Mouse (Mus musculus) CH12.LX (cell line): Measurements from ENCODE around the gene Caln1. TPM values are rescaled to one million over a fixed set of nuclear protein-coding genes. Genes with fewer than 3 reads are reported as not detected.

ENCODE experiments used
- DNase-seq: peaks from one replicate; pipeline ENCODE4 v3.0.0-alpha.2; 2013; ENCODE audit errors: extremely low read depth
- H3K27ac ChIP-seq: 2 replicates; pipeline ENCODE4 v1.5.1; 2012; ENCODE audit warnings: low read depth, mild to moderate bottlenecking, control low read depth, moderate library complexity; ENCODE audit not compliant: insufficient read depth
- H3K27me3 ChIP-seq: replicated peaks from 2 replicates; pipeline ENCODE3; 2012; ENCODE audit warnings: inconsistent platforms
- H3K36me3 ChIP-seq, 2 experiments: replicated peaks in 1 of 2; 2 replicates each; pipeline versions ENCODE3 to v1.6.1; 2012; ENCODE audit warnings: inconsistent platforms in 1 of 2, low read length in 1 of 2, mild to moderate bottlenecking in 1 of 2, mixed read lengths in 1 of 2, moderate library complexity in 1 of 2; ENCODE audit not compliant: control insufficient read depth in 1 of 2, insufficient read depth in 1 of 2
- H3K4me1 ChIP-seq, 2 experiments: 2 replicates each; pipeline ENCODE4 v1.6.1; 2012; ENCODE audit warnings: inconsistent platforms in 1 of 2, moderate library complexity in 1 of 2; ENCODE audit not compliant: insufficient read depth in 2 of 2, control insufficient read depth in 1 of 2
- H3K4me2 ChIP-seq: 2 replicates; pipeline ENCODE4 v1.6.1; 2012; ENCODE audit warnings: low read depth, mild to moderate bottlenecking, control low read depth; ENCODE audit not compliant: poor library complexity, insufficient read depth, severe bottlenecking
- H3K4me3 ChIP-seq, 3 experiments: fragments of 150-350 bp in 1 of 3; sonication (generic) in 1 of 3; replicated peaks in 1 of 3; 2 replicates each; pipeline versions ENCODE3 to v1.5.1; 2011 to 2012; ENCODE audit warnings: low read depth in 2 of 3, low read length in 2 of 3, mild to moderate bottlenecking in 2 of 3, moderate library complexity in 2 of 3, control low read depth in 1 of 3, improper control_type of control experiment in 1 of 3, inconsistent platforms in 1 of 3, mixed read lengths in 1 of 3; ENCODE audit not compliant: poor library complexity in 1 of 3
- H3K79me2 ChIP-seq: replicated peaks from 2 replicates; pipeline ENCODE4 v1.6.1; 2012; ENCODE audit warnings: mild to moderate bottlenecking, moderate library complexity; ENCODE audit not compliant: control insufficient read depth, poor library complexity, insufficient read depth, severe bottlenecking; ENCODE audit errors: extremely low read depth
- H3K9ac ChIP-seq: 2 replicates; pipeline ENCODE4 v1.6.1; 2012; ENCODE audit warnings: low read depth, mild to moderate bottlenecking, control low read depth, moderate library complexity; ENCODE audit not compliant: insufficient read depth
- H3K9me3 ChIP-seq: replicated peaks from 2 replicates; pipeline ENCODE3; 2012; ENCODE audit warnings: low read length, inconsistent platforms, mixed read lengths
- CHD1 ChIP-seq: IDR thresholded peaks from 2 replicates; pipeline ENCODE4 v1.6.1; 2012; ENCODE audit warnings: low read depth, low read length, improper control_type of control experiment, inconsistent platforms
- CHD2 ChIP-seq: IDR thresholded peaks from 2 replicates; pipeline ENCODE4 v1.6.1; 2011; ENCODE audit warnings: low read length, improper control_type of control experiment
- ELF1 ChIP-seq: IDR thresholded peaks from 2 replicates; pipeline ENCODE4 v1.6.1; 2014; ENCODE audit warnings: low read depth, mild to moderate bottlenecking, inconsistent platforms, low read length, improper control_type of control experiment
- EP300 ChIP-seq: IDR thresholded peaks from 2 replicates; pipeline ENCODE4 v1.6.1; 2011; ENCODE audit warnings: low read length, improper control_type of control experiment
- ETS1 ChIP-seq: conservative IDR thresholded peaks from 2 replicates; pipeline ENCODE4 v1.6.1; 2012; ENCODE audit warnings: low read depth, mild to moderate bottlenecking, inconsistent platforms, low read length, improper control_type of control experiment, moderate library complexity
- HCFC1 ChIP-seq: IDR thresholded peaks from 2 replicates; pipeline ENCODE4 v1.6.1; 2012; ENCODE audit warnings: low read depth, mild to moderate bottlenecking, inconsistent platforms, low read length, improper control_type of control experiment
- IRF4 ChIP-seq: IDR thresholded peaks from 2 replicates; pipeline ENCODE4 v1.6.1; 2014; ENCODE audit warnings: low read depth, mild to moderate bottlenecking, inconsistent platforms, low read length, improper control_type of control experiment
- JUND ChIP-seq: conservative IDR thresholded peaks from 2 replicates; pipeline ENCODE4 v1.6.1; 2011; ENCODE audit warnings: low read depth, low read length, improper control_type of control experiment
- KAT2A ChIP-seq: IDR thresholded peaks from 2 replicates; pipeline ENCODE4 v1.6.1; 2012; ENCODE audit warnings: low read length, improper control_type of control experiment, inconsistent platforms; ENCODE audit not compliant: insufficient replicate concordance
- MAFK ChIP-seq: IDR thresholded peaks from 2 replicates; pipeline ENCODE4 v1.6.1; 2011; ENCODE audit warnings: low read length, improper control_type of control experiment; ENCODE audit not compliant: insufficient replicate concordance
- MAX ChIP-seq: IDR thresholded peaks from 2 replicates; pipeline ENCODE4 v1.6.1; 2011; ENCODE audit warnings: low read length, improper control_type of control experiment
- MAZ ChIP-seq: IDR thresholded peaks from 2 replicates; pipeline ENCODE4 v1.6.1; 2012; ENCODE audit warnings: low read depth, mild to moderate bottlenecking, inconsistent platforms, low read length, improper control_type of control experiment, moderate library complexity
- MEF2A ChIP-seq: IDR thresholded peaks from 2 replicates; pipeline ENCODE4 v1.6.1; 2014; ENCODE audit warnings: low read depth, mild to moderate bottlenecking, inconsistent platforms, low read length, improper control_type of control experiment, borderline replicate concordance
- MXI1 ChIP-seq: IDR thresholded peaks from 2 replicates; pipeline ENCODE4 v1.6.1; 2011; ENCODE audit warnings: mild to moderate bottlenecking, low read depth, low read length, improper control_type of control experiment
- MYC ChIP-seq: IDR thresholded peaks from 2 replicates; pipeline ENCODE4 v1.6.1; 2011; ENCODE audit warnings: low read depth, mild to moderate bottlenecking, improper control_type of control experiment, low read length
- NELFE ChIP-seq: IDR thresholded peaks from 2 replicates; pipeline ENCODE4 v1.6.1; 2011; ENCODE audit warnings: low read depth, low read length, improper control_type of control experiment
- NRF1 ChIP-seq: IDR thresholded peaks from 2 replicates; pipeline ENCODE4 v1.6.1; 2014; ENCODE audit warnings: low read depth, mild to moderate bottlenecking, inconsistent platforms, low read length, improper control_type of control experiment, moderate library complexity
- PAX5 ChIP-seq: IDR thresholded peaks from 2 replicates; pipeline ENCODE4 v1.6.1; 2012; ENCODE audit warnings: low read length, inconsistent platforms, mixed read lengths
- POLR2A ChIP-seq: IDR thresholded peaks from 2 replicates; pipeline ENCODE4 v1.6.1; 2011; ENCODE audit warnings: low read depth, mild to moderate bottlenecking, improper control_type of control experiment, low read length
- SIN3A ChIP-seq: IDR thresholded peaks from 2 replicates; pipeline ENCODE4 v1.6.1; 2012; ENCODE audit warnings: low read length, improper control_type of control experiment, inconsistent platforms
- SMC3 ChIP-seq: IDR thresholded peaks from 2 replicates; pipeline ENCODE4 v1.6.1; 2011; ENCODE audit warnings: low read depth, low read length, improper control_type of control experiment
- TCF12 ChIP-seq: IDR thresholded peaks from 2 replicates; pipeline ENCODE4 v1.6.1; 2014; ENCODE audit warnings: low read depth, mild to moderate bottlenecking, inconsistent platforms, low read length, improper control_type of control experiment
- UBTF ChIP-seq: IDR thresholded peaks from 2 replicates; pipeline ENCODE4 v1.6.1; 2012; ENCODE audit warnings: low read depth, mild to moderate bottlenecking, inconsistent platforms, low read length, improper control_type of control experiment, moderate library complexity
- USF1 ChIP-seq: IDR thresholded peaks from 2 replicates; pipeline ENCODE4 v1.6.1; 2014; ENCODE audit warnings: low read depth, mild to moderate bottlenecking, inconsistent platforms, low read length, improper control_type of control experiment
- USF2 ChIP-seq: conservative IDR thresholded peaks from 2 replicates; pipeline ENCODE4 v1.6.1; 2011; ENCODE audit warnings: low read depth, low read length, improper control_type of control experiment
- ZC3H11A ChIP-seq: IDR thresholded peaks from 2 replicates; pipeline ENCODE4 v1.6.1; 2012; ENCODE audit warnings: low read depth, mild to moderate bottlenecking, inconsistent platforms, low read length, improper control_type of control experiment
- ZKSCAN1 ChIP-seq: IDR thresholded peaks from 2 replicates; pipeline ENCODE4 v1.6.1; 2012; ENCODE audit warnings: low read depth, inconsistent platforms, low read length, improper control_type of control experiment, borderline replicate concordance
- ZMIZ1 ChIP-seq: IDR thresholded peaks from 2 replicates; pipeline ENCODE4 v1.6.1; 2012; ENCODE audit warnings: low read depth, mild to moderate bottlenecking, inconsistent platforms, low read length, improper control_type of control experiment
- ZNF384 ChIP-seq: IDR thresholded peaks from 2 replicates; pipeline ENCODE4 v1.6.1; 2012; ENCODE audit warnings: low read depth, low read length, improper control_type of control experiment, inconsistent platforms
- dilution Hi-C: fragments of 300-500 bp; cut with MboI; formaldehyde crosslinking; loops from 2 replicates; pipeline ENCODE4 v1.14.3; 2020; ENCODE audit warnings: low sequenced_read_pairs; ENCODE audit not compliant: extremely low pct_unique_long_range_greater_than_20kb, extremely low pct_ligation_motif_present
- in situ Hi-C: fragments of 300-500 bp; cut with MboI; formaldehyde crosslinking; loops from 3 replicates; pipeline ENCODE4 v1.14.3; 2019; ENCODE audit warnings: low sequenced_read_pairs, low pct_ligation_motif_present, low pct_unique_long_range_greater_than_20kb, mixed read lengths
- polyA plus RNA-seq: library from polyadenylated mRNA; unstranded; fragments of >175 nt; gene quantifications from 2 replicates; pipeline ENCODE4 v1.2.1, GENCODE M21; 2012; ENCODE audit warnings: low read depth; ENCODE audit not compliant: insufficient read length
- total RNA-seq, 2 experiments: library from RNA; depleted of rRNA; stranded (reverse); fragments of 300-350 nt in 1 of 2; fragments of >200 nt in 1 of 2; gene quantifications; 2 replicates each; pipeline ENCODE4 v1.2.3; 2012 to 2014

The Caln1 gene
- total and polyA plus RNA-seq, 3 experiments: under 0.01 TPM; not detected in 2

- no peaks in the 10 kb centered on the region for H3K27me3 ChIP-seq
- peaks cover 39% of the 10 kb centered on the region for H3K9me3 ChIP-seq
- no peaks in the 10 kb centered on the region for H3K79me2 ChIP-seq
- no peak overlapping the region for H3K27ac ChIP-seq
- no peak overlapping the region for H3K4me3 ChIP-seq
- H3K36me3 ChIP-seq: no peaks in the 10 kb centered on the region
- TF ChIP-seq PAX5 (no peak), SMC3 (no peak), UBTF (no peak), ELF1 (no peak), NRF1 (no peak), IRF4 (no peak), ZKSCAN1 (no peak), CHD2 (no peak), MEF2A (no peak), NELFE (no peak), ZMIZ1 (no peak), ETS1 (no peak), MXI1 (no peak), EP300 (no peak), HCFC1 (no peak), TCF12 (no peak)
- dilution Hi-C loops (no loop called here), in situ Hi-C loops (no loop called here)
- H3K9ac ChIP-seq: no peak overlapping the region
- DNase-seq: no peak
- H3K4me2 ChIP-seq: no peak overlapping the region
- H3K4me1 ChIP-seq: no peaks in the 10 kb centered on the region
Observed at GRCm38 (mm10) chr5:130701777-130702176, 332.5 kb downstream of the Caln1 start.

- no peak overlapping the region for H3K4me2 ChIP-seq
- H3K79me2 ChIP-seq: no peaks in the 10 kb centered on the region
- dilution Hi-C loops (no loop called here), in situ Hi-C loops (no loop called here)
- H3K9me3 ChIP-seq: peaks cover 43% of the 10 kb centered on the region
- H3K4me1 ChIP-seq: no peaks in the 10 kb centered on the region
- H3K27ac ChIP-seq: no peak overlapping the region
- no peaks in the 10 kb centered on the region for H3K36me3 ChIP-seq
- no peaks in the 10 kb centered on the region for H3K27me3 ChIP-seq
- DNase-seq: no peak
- H3K9ac ChIP-seq: no peak overlapping the region
- TF ChIP-seq CHD1 (no peak), JUND (no peak), MAX (no peak), MYC (no peak), POLR2A (no peak), MAZ (no peak), MAFK (no peak), USF2 (no peak), KAT2A (no peak), SIN3A (no peak), USF1 (no peak), EP300 (no peak), ZKSCAN1 (no peak), MXI1 (no peak), TCF12 (no peak), ZNF384 (no peak), ZC3H11A (no peak)
- TF ChIP-seq, all 38 proteins: peak for 0
- no peak overlapping the region for H3K4me3 ChIP-seq
Observed at GRCm38 (mm10) chr5:130702361-130702760, 333.1 kb downstream of the Caln1 start.
